Mouse (Mus musculus) heart, embryonic 11.5 days (tissue): Measurements from ENCODE around the gene Msi2. TPM values are rescaled to one million over a fixed set of nuclear protein-coding genes. Genes with fewer than 3 reads are reported as not detected.
A peak's percentile ranks its signal among the peaks of the same experiment; 100 is the strongest.

ENCODE experiments used
- ATAC-seq: fragments of 200-750 bp; cut with Nextera tagmentation; replicated peaks from 2 replicates; pipeline ENCODE4 v1.8.0; 2017; ENCODE audit warnings: moderate library complexity; ENCODE audit not compliant: insufficient number of reproducible peaks, low FRiP score, low TSS enrichment
- H3K27ac ChIP-seq: fragments of 300-500 bp; sonication (generic); 2 replicates; pipeline ENCODE4 v1.5.1; 2014; ENCODE audit warnings: mild to moderate bottlenecking, low read depth, low read length
- H3K27me3 ChIP-seq: fragments of 300-500 bp; sonication (generic); 2 replicates; pipeline ENCODE4 v1.6.1; 2014; ENCODE audit warnings: mild to moderate bottlenecking, low read length, mixed read lengths; ENCODE audit not compliant: control insufficient read depth, insufficient read depth
- H3K36me3 ChIP-seq: fragments of 300-500 bp; sonication (generic); 2 replicates; pipeline ENCODE4 v1.6.1; 2014; ENCODE audit warnings: mild to moderate bottlenecking, low read length, moderate library complexity, mixed read lengths; ENCODE audit not compliant: control insufficient read depth, insufficient read depth
- H3K4me1 ChIP-seq: fragments of 300-500 bp; sonication (generic); 2 replicates; pipeline ENCODE4 v1.6.1; 2014; ENCODE audit warnings: low read length; ENCODE audit not compliant: control insufficient read depth, insufficient read depth
- H3K4me2 ChIP-seq: fragments of 300-500 bp; sonication (generic); 2 replicates; pipeline ENCODE4 v1.6.1; 2014; ENCODE audit warnings: mild to moderate bottlenecking, moderate library complexity
- H3K4me3 ChIP-seq: fragments of 300-500 bp; sonication (generic); 2 replicates; pipeline ENCODE4 v1.5.1; 2014; ENCODE audit warnings: low read depth, low read length
- H3K9ac ChIP-seq: fragments of 300-500 bp; sonication (generic); 2 replicates; pipeline ENCODE4 v1.6.1; 2014; ENCODE audit warnings: mild to moderate bottlenecking, low read depth, low read length, moderate library complexity
- H3K9me3 ChIP-seq: fragments of 300-500 bp; sonication (generic); replicated peaks from 2 replicates; pipeline ENCODE4 v1.6.1; 2016; ENCODE audit warnings: low read length; ENCODE audit not compliant: control insufficient read depth
- WGBS: fragments of 180-500 bp; shearing (Covaris S2); extraction: QIAGEN DNeasy Blood & Tissue Kit; methylation state at CpG from one replicate; pipeline ENCODE4 v1.1.7; 2014; ENCODE audit not compliant: insufficient replicate concordance; 5-methylcytosine and 5-hydroxymethylcytosine counted together
- polyA plus RNA-seq: library from polyadenylated mRNA; unstranded; fragments of >200 nt; fragmentation: Nextera tagmentation; extraction: Ambion mirVana; gene quantifications from 2 replicates; pipeline ENCODE4 v1.2.1, GENCODE M21; 2014

The Msi2 gene
- polyA plus RNA-seq, 1 experiment from 2014 or later, result 18.4 TPM

DNA sequence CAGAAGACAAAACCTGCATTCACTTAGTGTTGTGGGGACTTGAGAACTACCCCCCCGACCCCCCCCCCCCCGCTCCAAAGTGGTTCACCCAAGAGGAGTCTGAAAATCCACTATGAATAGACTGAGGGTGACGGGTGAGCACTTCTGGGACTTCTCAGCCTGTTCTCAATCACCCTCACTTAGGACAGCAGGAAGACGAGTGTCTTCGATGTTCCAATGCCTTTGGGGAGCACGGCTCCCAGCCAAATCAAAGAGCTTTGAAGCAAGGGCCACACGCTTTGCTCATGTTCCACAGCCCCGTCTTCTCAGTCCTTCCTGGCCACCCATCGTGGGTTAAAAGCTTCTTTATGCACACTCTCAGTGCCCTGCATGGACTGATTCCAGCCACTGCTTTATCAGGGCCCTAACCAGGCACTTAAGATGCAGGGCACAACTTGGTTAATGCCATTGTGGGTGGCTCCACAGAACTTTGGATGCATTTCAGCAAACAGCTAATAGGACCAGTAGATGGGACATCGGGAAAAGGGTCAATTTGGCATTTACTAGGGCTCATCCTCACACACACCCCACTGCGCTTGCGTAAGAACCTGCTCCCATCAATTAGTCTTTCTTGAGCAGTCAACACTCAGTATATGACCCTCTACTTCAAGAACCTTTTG is 110.5 kb downstream of the Msi2 start:
- ATAC-seq, result no peak
- no peak overlapping the region; the same call in 1 of the 2 replicates for H3K4me2 ChIP-seq
- H3K4me1 ChIP-seq, result peaks cover 64% of the 10 kb centered on the region
- H3K36me3 ChIP-seq, result peaks cover 6% of the 10 kb centered on the region; the same call in 1 of the 2 replicates
- WGBS, result 61% methylated on average over 12 of the region's 12 CpGs
- no peaks in the 10 kb centered on the region for H3K9me3 ChIP-seq
- H3K27ac ChIP-seq, result peak overlapping the region; percentile 2; the same call in 1 of the 2 replicates
- H3K4me3 ChIP-seq, result no peak overlapping the region
- H3K9ac ChIP-seq, result no peak overlapping the region
- no peaks in the 10 kb centered on the region for H3K27me3 ChIP-seq

GRCm38 (mm10) chr11:88605771-88606170 is 112.5 kb downstream of the Msi2 start:
- Histone ChIP-seq H3K9ac (no peak overlapping the region), H3K4me3 (no peak overlapping the region), H3K4me2 (no peak overlapping the region), H3K27me3 (no peaks in the 10 kb centered on the region), H3K27ac (0 out of 2 replicates have a peak overlapping the region, but pooled peaks have one; percentile 51), H3K9me3 (no peaks in the 10 kb centered on the region), H3K4me1 (peaks cover 79% of the 10 kb centered on the region), H3K36me3 (peaks cover 6% of the 10 kb centered on the region; the same call in 1 of the 2 replicates)
- 63% methylated on average over 6 of the region's 6 CpGs for WGBS
- ATAC-seq, result no peak

- Histone ChIP-seq H3K4me2 (peak overlapping the region; percentile 36), H3K27me3 (no peaks in the 10 kb centered on the region), H3K4me3 (no peak overlapping the region), H3K36me3 (peaks cover 6% of the 10 kb centered on the region; the same call in 1 of the 2 replicates), H3K4me1 (peaks cover 85% of the 10 kb centered on the region), H3K9me3 (no peaks in the 10 kb centered on the region), H3K9ac (0 out of 2 replicates have a peak overlapping the region, but pooled peaks have one; percentile 12), H3K27ac (peak overlapping the region; percentile 51)
- no peak; the same call in 1 of the 2 replicates for ATAC-seq
- 22% methylated on average over 12 of the region's 12 CpGs for WGBS
Measured at GRCm38 (mm10) chr11:88605098-88605525, 113.2 kb downstream of the Msi2 start.

GRCm38 (mm10) chr11:88604635-88605034 is 113.7 kb downstream of the Msi2 start:
- ATAC-seq, result no peak
- H3K9me3 ChIP-seq, result no peaks in the 10 kb centered on the region
- H3K27ac ChIP-seq, result peak overlapping the region; percentile 51
- peak overlapping the region; percentile 36 for H3K4me2 ChIP-seq
- H3K4me1 ChIP-seq, result peaks cover 89% of the 10 kb centered on the region
- WGBS, result 52% methylated on average over 2 of the region's 2 CpGs
- H3K4me3 ChIP-seq, result no peak overlapping the region
- H3K9ac ChIP-seq, result no peak overlapping the region
- peaks cover 6% of the 10 kb centered on the region; the same call in 1 of the 2 replicates for H3K36me3 ChIP-seq
- H3K27me3 ChIP-seq, result no peaks in the 10 kb centered on the region

DNA sequence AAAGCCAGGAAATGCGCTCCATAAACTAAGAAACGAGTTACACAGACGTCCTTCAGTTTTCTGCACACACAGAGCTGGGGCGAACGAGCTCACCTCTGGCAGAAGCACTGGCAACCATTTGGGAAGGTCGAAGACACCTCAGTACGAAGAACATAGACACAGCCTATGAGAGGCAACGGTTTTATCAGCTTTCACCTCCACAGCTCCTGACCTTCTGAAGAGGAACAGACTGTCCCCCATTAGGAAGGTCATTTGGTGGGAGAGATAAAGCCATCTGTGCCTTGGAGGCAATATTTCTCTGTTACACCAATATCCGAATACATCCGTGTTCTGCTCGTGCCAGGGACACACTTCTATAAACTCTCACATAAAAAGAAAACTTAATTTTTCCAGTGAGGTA is 114.9 kb downstream of the Msi2 start:
- H3K4me1 ChIP-seq, result peaks cover 88% of the 10 kb centered on the region
- H3K27me3 ChIP-seq, result no peaks in the 10 kb centered on the region
- H3K9me3 ChIP-seq, result no peaks in the 10 kb centered on the region
- no peak overlapping the region for H3K4me2 ChIP-seq
- H3K9ac ChIP-seq, result no peak overlapping the region
- 64% methylated on average over 11 of the region's 11 CpGs for WGBS
- H3K4me3 ChIP-seq, result no peak overlapping the region
- no peak overlapping the region for H3K27ac ChIP-seq
- no peak for ATAC-seq
- peaks cover 6% of the 10 kb centered on the region; the same call in 1 of the 2 replicates for H3K36me3 ChIP-seq

- H3K27ac ChIP-seq, result no peak overlapping the region
- H3K4me2 ChIP-seq, result no peak overlapping the region
- no peak for ATAC-seq
- H3K9ac ChIP-seq, result no peak overlapping the region
- no peaks in the 10 kb centered on the region for H3K9me3 ChIP-seq
- no peak overlapping the region for H3K4me3 ChIP-seq
- H3K27me3 ChIP-seq, result no peaks in the 10 kb centered on the region
- H3K4me1 ChIP-seq, result peaks cover 88% of the 10 kb centered on the region
- 64% methylated on average over 7 of the region's 7 CpGs for WGBS
- peaks cover 6% of the 10 kb centered on the region; the same call in 1 of the 2 replicates for H3K36me3 ChIP-seq
Measured at GRCm38 (mm10) chr11:88602471-88603120, 115.7 kb downstream of the Msi2 start.

DNA sequence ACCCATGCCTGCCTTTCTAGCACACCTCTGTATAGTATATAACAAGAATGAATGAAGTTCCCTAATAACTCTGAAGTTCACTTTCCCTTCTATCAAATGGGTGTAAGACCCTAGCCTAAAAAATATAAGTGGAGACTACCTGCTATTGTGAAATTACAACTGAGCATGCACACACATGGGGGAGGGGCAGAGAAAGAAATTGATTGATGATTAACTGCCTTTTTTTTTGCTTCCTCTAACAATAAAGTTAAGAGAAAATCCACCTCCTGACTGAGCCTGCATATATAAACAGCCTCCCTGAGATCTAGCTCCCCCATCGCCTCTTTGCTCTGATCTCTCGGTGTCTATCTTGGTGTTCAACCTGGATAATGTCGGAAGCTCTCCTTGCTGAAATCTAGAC is 118.1 kb downstream of the Msi2 start:
- Histone ChIP-seq H3K27me3 (no peaks in the 10 kb centered on the region), H3K4me2 (no peak overlapping the region), H3K4me3 (no peak overlapping the region), H3K27ac (peak overlapping the region; percentile 42; the same call in 1 of the 2 replicates), H3K9ac (no peak overlapping the region), H3K36me3 (peaks cover 6% of the 10 kb centered on the region; the same call in 1 of the 2 replicates), H3K9me3 (no peaks in the 10 kb centered on the region), H3K4me1 (peaks cover 71% of the 10 kb centered on the region)
- ATAC-seq, result no peak
- WGBS, result 73% methylated on average over 3 of the region's 3 CpGs

GRCm38 (mm10) chr11:88599332-88600130 is 118.8 kb downstream of the Msi2 start:
- no peak overlapping the region for H3K4me3 ChIP-seq
- H3K9me3 ChIP-seq, result no peaks in the 10 kb centered on the region
- H3K27ac ChIP-seq, result peak overlapping the region; percentile 30
- peaks cover 6% of the 10 kb centered on the region; the same call in 1 of the 2 replicates for H3K36me3 ChIP-seq
- no peak overlapping the region for H3K9ac ChIP-seq
- peaks cover 71% of the 10 kb centered on the region for H3K4me1 ChIP-seq
- no peaks in the 10 kb centered on the region for H3K27me3 ChIP-seq
- no peak for ATAC-seq
- WGBS, result 60% methylated on average over 17 of the region's 17 CpGs
- H3K4me2 ChIP-seq, result no peak overlapping the region
